Mouse (Mus musculus) testis, adult 2 months (tissue): ENCODE results near the gene Nudt14.

ENCODE experiments used
- CTCF ChIP-seq: fragments of 200-500 bp; IDR thresholded peaks from 2 replicates; pipeline ENCODE4 v1.5.1; 2012; ENCODE audit warnings: low read depth, mild to moderate bottlenecking, inconsistent platforms, low read length, moderate library complexity; ENCODE audit not compliant: control insufficient read depth, insufficient read depth, insufficient replicate concordance
- POLR2A ChIP-seq: fragments of 200-500 bp; IDR thresholded peaks from 2 replicates; pipeline ENCODE4 v1.6.1; 2012; ENCODE audit warnings: low read depth, mild to moderate bottlenecking, inconsistent platforms, low read length, moderate library complexity; ENCODE audit not compliant: control insufficient read depth

- TF ChIP-seq CTCF, result no peak
- TF ChIP-seq POLR2A, result no peak
Measured at GRCm38 (mm10) chr12:112977156-112977555, 35.2 kb upstream of the Nudt14 start.
